Mouse (Mus musculus) cerebellum, adult 18-20 months (tissue): ENCODE results near the gene U2af2.

Experiments
- DNase-seq, 2 experiments: peaks; one replicate each; pipeline ENCODE4 v3.0.0; 2021

Gene U2af2

GRCm38 (mm10) chr7:5037467-5037866 is 24.5 kb upstream of the U2af2 start:
- DNase-seq: no peak

GRCm38 (mm10) chr7:5038109-5038732 is 23.7 kb upstream of the U2af2 start, which contains the start of gene Zfp784:
TSS of gene Zfp784 (minus strand) at chr7:5038446.
- DNase-seq: peak; percentile 94 to 95

GRCm38 (mm10) chr7:5038940-5039339 is 23.0 kb upstream of the U2af2 start:
- DNase-seq: no peak

DNA sequence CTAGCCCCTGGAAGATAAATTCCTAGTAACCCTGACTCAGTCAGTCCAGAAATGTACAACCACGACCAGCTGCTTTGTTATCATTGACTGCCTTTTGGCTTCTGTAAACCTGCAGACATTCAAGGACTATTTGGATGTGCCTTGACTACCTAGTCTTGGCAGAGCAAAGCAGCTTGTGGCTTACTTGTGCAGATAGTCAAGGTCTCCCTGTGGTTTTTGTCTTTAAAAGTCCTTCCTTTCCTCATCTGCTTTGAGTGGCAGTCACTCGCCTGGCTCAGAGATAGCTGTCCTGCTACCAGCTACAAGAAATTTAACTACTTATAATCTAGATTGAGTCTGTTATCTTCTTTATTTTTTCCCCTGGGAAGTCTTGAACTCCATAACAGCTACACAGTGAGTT is 17.0 kb upstream of the U2af2 start:
- no peak for DNase-seq

DNA sequence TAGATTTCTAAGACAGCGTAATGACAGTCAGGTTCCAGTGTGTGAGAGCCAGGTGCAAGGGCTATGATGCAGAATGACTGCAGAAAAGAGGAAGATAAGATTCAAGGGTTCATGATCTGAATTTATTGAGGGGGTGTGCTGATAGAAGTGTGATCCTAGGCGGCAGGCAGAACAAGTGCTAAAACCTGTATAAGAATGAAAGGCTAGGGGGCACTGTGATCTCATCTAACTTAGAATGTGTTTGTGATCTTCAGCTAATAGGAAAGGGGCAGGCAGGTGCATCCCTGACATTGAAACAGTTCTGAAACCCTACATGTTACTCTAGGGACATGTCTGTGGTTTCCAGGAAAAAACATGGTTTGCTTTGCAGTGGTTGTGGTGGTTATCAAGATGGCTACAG is 15.8 kb upstream of the U2af2 start:
- DNase-seq: no peak

DNA sequence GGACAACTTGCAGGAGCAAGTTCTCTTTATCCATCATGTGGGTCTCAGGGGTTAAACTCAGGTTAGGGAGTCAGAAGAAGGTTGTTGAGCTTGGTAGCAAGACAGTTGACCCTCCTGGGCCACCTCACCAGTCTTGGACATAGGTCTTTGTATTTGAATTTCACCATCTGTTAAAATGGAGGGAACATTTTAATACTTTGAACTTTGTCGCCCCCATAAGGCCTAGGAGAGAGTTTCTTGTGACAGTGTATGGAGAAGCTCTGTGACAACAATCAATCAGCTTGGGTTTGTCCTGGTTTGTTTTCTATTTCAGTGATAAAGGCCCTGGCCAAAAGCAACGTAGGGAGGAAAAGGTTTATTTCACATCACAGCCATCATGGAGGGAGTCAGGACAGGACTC is 14.6 kb upstream of the U2af2 start:
- peak in 1 of 2 experiments; percentile 50 for DNase-seq

DNA sequence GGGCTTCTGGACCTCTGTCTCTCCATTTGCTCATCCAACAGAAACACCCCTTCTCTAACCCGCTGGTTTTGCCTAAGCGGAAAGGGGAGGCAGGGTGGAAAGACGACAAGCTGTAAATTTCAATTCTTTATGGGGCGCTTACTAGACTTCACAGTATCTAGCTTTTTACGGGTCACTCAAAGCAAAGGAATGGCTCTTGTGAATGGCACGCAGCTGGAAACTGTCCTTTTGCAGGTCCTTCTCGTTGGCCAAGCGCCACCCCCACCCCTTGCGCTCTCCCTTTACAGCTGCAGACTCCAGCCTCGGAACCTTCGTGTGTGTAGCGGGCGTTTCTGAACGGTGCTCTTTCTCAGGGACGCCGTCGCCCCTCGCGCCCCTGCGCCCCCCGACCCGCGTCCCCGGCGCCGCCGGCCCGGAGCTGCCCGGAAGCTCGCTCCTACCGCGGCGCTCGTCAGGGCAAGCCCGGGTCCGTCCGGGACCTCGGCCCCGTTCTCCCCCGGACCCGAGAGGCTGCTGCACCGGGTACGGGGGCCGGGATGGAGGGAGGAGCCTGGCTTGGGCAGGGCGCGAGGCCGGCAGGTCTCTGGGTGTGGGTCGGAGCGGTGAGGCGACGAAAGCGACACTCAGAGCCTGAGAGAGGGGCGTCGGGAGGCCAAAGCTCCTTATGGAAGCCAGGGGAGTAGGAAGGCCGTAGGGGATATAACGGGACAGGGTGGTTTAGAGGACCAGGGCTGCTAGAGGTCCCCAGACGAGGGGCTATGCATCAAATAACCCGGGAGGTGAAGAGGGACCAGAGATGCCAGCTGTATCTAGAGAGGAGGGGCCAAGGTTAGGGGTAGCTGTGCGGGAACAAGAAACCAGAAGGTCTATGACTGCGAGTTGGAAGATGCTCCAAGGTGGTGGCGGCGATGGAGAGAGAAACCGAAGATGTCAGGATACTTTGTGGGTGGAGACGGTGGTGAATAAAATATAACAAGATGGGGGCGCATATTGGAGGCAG is 10.4 kb upstream of the U2af2 start, which contains the start of gene Zfp580:
Gene Zfp580 (plus strand): TSS at position 346 of the 1,000 bp plus-strand sequence.
- DNase-seq: peak; percentile 77 to 90

- DNase-seq: peak in 1 of 2 experiments; percentile 35
These were observed 9.5 kb upstream of the U2af2 start for GRCm38 (mm10) chr7:5052438-5052837.

DNA sequence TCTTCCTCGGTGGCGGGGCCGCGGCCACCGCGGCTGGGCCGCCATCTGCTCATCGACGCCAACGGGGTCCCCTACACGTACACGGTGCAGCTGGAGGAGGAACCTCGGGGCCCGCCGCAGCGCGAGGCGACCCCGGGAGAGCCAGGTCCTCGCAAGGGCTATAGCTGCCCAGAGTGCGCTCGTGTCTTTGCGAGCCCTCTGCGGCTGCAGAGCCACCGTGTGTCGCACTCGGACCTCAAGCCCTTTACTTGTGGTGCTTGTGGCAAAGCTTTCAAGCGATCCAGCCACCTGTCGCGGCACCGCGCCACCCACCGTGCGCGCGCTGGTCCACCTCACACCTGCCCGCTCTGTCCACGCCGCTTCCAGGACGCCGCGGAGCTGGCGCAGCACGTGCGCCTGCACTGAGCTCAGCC is 9.0 kb upstream of the U2af2 start:
- DNase-seq: peak in 1 of 2 experiments; percentile 56

DNA sequence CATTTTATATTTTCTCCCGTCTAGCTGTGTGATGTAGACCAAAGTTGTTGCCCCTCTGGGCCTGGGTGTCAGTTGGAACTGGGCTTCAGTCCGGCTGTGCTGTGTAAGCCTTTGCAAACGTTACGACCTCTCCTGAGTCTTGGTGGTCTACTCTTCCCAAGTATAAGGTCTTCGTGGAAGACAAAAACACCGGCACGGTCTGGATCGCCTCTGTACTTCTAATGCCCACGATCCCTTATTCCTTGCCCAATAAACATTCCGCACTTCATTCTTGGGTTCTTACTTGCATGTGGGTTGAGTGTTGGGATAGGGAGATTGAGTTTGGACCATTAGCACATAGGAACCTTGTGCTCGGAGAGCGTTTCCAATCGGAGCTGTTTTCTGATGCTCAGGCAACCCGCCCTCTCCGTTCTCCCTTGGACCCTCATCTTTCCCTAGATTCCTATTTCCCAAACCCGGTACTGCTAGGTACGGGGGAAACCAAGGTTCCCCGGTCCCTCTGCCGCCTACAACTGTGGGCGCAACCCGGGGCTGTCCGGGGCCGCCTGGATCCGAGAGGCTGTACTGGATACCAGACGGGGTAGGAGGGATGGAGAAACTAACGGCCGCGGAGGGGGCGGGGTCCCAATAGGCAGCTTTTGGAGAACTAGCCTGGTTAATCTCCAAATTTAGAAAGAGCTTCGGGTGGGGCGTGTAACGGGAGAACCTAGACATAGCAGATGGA is 8.3 kb upstream of the U2af2 start:
- peak in 1 of 2 experiments; percentile 57 for DNase-seq

- DNase-seq: peak; percentile 59 to 73
These were observed 5.2 kb upstream of the U2af2 start for GRCm38 (mm10) chr7:5056651-5057263.

DNA sequence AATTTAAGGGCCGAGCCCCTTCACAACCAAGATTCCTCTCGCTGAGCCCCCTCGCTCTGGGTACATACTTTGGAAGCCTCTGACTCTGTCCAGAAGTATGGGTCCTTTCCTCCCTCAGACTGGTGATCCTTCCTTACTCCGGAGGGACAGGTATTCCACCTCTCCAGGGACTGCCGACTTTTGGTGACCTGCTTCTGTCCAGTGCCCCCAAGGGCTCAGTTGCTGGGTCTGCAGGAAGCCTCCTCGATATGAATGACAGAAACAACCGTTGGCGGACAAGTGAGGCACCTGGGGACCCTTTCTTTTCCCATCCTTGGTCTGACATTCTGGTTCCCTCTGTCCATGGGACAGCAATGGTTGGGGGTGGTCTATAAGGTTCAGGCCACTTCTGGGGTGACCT is 4.6 kb upstream of the U2af2 start:
- peak in 1 of 2 experiments; percentile 30 for DNase-seq

- DNase-seq: peak in 1 of 2 experiments; percentile 36
These were observed 4.1 kb upstream of the U2af2 start for GRCm38 (mm10) chr7:5057804-5058203.

DNA sequence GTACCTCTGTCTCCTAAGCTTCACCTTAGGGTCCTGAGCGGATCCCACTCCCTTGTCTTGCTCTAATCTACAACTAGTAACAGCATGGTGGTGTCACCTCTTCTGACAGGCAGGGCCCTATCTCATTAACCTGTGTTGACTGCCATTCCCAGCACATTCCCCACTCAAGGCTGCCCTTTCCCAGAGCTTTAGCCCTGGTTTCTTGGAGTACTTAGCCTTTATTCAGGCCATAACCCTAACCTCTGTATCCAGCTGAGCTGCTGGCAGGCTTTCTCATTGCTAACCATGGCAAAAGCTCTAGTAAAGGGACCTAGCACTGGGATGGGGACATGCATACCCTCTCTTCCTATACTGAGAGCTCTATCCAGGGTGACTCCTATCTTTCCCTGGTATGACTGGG is 3.3 kb upstream of the U2af2 start:
- DNase-seq: no peak

DNA sequence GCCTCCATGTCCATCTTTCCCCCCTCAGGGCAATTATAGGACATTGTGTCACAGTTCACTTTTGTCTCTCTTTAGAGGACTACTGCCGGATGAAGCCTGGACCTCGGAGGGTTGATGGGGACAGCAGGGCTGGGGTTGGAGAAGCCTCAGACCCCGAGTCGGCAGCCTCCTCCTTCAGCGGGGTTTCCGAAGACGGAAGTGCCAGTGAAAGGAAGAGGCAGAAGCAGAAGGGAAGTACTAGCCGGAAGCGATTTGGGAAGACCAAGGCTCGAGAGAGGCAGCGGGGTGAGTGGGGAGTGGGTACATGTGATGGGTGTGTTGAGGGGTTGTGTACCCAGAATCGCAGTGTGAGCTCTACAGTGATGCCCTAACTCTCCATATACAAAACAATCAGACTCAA is 2.5 kb upstream of the U2af2 start:
- DNase-seq: peak in 1 of 2 experiments; percentile 37

DNA sequence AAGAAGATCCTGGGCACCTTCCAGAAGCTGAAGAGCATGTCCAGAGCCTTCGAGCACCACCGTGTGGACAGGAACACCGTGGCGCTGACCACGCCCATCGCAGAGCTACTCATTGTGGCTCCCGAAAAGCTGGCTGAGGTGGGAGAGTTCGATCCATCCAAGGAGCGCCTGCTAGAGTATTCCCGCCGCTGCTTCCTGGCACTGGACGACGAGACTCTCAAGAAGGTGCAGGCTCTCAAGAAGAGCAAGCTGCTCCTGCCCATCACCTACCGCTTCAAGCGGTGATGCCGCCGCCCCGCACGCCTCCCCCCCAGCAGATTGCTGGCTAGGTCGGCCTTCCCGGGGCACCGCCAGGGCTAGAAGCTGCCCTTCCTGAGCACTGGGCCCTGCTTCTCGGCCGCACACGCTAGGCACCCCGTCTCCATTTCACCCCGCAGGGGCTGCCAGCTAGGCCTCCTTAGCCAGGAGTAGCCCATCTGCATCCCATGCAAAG is 1.7 kb upstream of the U2af2 start:
- peak; percentile 89 to 93 for DNase-seq

DNA sequence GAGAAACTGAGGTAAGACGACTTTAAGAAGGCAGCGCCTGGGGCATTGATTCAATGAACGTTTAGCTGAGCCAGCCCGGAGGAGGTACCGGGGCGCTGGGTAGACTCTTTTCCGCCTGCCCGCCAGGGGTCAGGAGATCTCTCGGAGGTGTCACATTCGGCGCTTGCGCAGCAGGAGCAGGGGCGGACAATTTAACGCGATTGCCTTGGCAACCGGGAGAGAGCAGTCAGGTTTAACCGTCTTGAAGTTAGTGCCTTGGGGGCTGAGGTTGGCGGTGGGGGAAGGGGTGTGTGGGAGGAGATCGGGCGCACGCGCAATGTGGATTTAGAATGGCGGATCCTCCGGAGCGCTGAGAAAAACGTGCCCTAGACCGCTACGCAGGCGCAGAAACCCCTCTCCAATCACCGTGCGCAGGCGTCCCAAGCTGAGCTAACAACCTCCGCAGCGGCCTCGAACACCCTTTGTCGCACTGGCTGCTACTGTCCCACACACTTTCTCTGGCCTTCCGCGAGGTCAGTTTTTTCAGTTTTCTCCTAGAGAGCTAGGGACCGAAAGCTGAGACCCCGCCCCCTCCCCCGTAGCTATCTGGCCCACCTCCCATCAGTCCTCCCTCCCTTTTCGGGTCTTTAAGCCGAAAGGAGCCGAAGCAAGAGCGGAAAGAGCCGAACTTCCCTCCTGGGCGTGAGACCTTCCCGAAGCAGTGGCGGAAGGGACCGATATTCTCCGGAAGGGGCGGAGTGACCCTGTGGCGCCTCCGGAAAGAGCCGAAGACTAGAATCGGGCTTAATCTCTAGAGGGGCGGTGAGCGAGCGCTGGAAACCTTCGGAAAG is 784 bp upstream of the U2af2 start:
- DNase-seq: peak; percentile 99

DNA sequence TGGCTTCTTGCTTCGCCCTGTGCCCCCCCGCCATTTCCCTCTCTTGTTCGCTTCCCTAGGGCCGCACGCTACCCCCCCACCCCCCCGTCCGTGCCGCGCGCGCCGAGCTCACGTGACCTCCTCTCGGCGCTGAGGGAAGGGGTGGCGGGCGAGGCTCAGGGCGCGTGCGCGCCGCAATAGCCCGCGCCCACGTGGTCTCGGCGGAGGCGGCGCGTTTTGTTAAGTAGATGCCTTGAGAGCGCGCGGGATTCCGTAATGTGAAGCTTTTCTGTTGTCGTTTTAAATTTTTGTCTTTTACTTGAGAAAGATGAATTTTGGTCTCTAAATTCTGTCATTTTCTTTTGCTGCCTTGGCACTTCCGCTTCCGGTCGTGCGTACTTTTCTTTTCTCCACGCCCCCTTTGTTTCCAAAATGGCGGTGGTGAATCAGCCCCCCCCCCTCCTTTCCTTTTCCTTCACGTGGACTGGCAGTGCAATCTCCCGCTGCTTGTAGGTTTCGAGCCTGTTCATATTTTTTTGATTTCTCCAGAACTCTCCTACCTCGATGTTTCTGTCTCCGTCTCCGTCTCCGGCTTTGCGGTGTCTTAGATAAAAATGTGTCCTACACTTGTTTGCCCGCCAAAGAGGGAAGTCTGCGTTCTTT is 538 bp downstream of the U2af2 start:
- no peak for DNase-seq

DNA sequence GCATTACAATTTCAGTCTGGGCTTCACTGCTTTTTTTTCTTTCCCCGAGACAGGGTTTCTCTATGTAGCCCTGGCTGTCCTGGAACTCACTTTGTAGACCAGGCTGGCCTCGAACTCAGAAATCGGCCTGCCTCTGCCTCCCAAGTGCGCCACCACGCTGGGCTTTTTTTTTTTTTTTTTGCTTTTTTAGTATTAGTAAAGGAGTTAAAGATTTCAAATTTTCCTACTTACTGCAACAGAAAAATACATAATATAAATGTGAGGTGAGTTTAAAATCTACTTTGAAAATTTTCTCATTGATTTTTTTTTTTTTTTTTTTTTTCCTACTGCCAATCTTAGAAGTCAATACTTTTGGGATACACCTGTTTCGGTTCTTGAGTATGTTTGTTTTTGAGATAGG is 2.9 kb downstream of the U2af2 start:
- DNase-seq: no peak

GRCm38 (mm10) chr7:5073586-5073985 is 11.6 kb downstream of the U2af2 start:
- no peak for DNase-seq

DNA sequence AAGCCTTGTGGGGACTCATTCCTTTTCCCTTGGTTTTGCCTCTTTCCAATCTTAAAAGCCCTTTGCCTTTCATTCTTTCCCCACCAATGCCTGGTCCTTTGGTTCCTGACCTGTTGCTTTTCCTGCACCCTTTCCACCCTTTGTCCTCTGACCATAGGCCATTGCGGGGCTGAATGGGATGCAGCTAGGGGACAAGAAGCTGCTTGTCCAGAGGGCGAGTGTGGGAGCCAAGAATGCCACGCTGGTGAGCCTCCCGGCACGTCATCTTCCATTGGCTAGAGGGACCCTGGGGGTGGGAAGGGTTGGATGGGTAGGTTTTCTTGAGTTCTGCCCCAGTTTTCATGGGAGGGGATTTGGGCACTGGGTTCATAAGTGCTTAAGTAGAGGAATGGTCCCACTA is 13.0 kb downstream of the U2af2 start:
- no peak for DNase-seq
